Mouse (Mus musculus): ENCODE measurements around the gene Whrn.

DNA sequence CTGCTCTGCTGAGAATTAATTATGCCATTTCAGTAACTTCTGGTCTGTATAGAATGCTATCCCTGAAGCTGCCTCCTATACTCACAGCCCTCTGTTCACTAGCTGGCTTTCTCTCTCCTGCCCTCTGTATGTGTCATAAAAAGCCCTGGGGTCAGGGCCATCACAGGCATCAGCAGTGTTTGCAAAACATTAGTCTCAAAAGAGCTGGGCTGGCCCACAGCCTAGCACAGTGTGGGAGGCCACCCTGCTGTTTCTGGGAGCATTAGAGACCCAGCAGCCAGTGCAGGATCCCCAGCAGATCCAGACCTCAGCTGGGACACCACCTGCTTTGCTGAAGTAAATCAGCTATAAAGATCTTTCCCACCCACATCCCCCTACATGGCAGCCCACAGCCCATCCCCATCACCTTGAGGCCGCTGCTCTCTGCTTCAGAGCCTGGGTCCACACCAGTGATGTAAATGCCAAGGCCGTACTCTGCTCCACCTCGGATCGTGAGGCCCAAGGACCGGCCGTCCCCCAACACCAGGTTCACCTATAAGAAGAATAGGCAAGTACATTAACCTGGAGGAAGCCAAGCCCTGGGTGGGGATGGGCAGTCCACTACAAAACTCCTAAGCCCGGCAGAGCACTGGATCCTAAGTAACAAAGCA is 34.8 kb downstream of the Whrn start:
- TF ChIP-seq POLR2A (IDR thresholded peaks at IDR 0.05; ENCODE audit: borderline replicate concordance, low read depth, low read length) (no peak), CTCF (IDR thresholded peaks at IDR 0.05; ENCODE audit: low read depth, low read length) (no peak)

All from bone marrow macrophage, adult 2 months (primary cell).